Mouse (Mus musculus) adrenal gland, postnatal 36 days (tissue): Measurements from ENCODE around the gene Cdkl4. TPM values are rescaled to one million over a fixed set of nuclear protein-coding genes. Genes with fewer than 3 reads are reported as not detected.

ENCODE experiments used
- DNase-seq, 2 experiments: peaks; one replicate each; pipeline ENCODE4 v3.0.0; 2021; ENCODE audit warnings: mixed read lengths in 1 of 2
- total RNA-seq, 2 experiments: library from RNA; stranded (reverse); gene quantifications; 2 replicates each; pipeline ENCODE4 v1.2.3; 2021

Gene Cdkl4
- total RNA-seq, 2 experiments from 2014 or later, result 0.20 TPM; not detected in 1

- DNase-seq, result peak in 1 of 2 experiments; percentile 32
Measured at GRCm38 (mm10) chr17:80515956-80516355, 61.7 kb downstream of the Cdkl4 start.

GRCm38 (mm10) chr17:80515513-80515912 lies 62.1 kb downstream of the Cdkl4 start:
- DNase-seq, result no peak

- DNase-seq, result no peak
Measured at GRCm38 (mm10) chr17:80513766-80514165, 63.8 kb downstream of the Cdkl4 start.

GRCm38 (mm10) chr17:80510459-80510855 lies 67.2 kb downstream of the Cdkl4 start:
- no peak for DNase-seq

- no peak for DNase-seq
Measured at GRCm38 (mm10) chr17:80509494-80510458, 67.8 kb downstream of the Cdkl4 start.

GRCm38 (mm10) chr17:80505766-80506165 lies 71.8 kb downstream of the Cdkl4 start:
- no peak for DNase-seq

- no peak for DNase-seq
Measured at GRCm38 (mm10) chr17:80505342-80505741, 72.3 kb downstream of the Cdkl4 start.

- no peak for DNase-seq
Measured at GRCm38 (mm10) chr17:80501805-80502172, 75.8 kb downstream of the Cdkl4 start.

- DNase-seq, result no peak
Measured at GRCm38 (mm10) chr17:80501037-80501804, 76.4 kb downstream of the Cdkl4 start.

GRCm38 (mm10) chr17:80500025-80500424 lies 77.6 kb downstream of the Cdkl4 start:
- no peak for DNase-seq

DNA sequence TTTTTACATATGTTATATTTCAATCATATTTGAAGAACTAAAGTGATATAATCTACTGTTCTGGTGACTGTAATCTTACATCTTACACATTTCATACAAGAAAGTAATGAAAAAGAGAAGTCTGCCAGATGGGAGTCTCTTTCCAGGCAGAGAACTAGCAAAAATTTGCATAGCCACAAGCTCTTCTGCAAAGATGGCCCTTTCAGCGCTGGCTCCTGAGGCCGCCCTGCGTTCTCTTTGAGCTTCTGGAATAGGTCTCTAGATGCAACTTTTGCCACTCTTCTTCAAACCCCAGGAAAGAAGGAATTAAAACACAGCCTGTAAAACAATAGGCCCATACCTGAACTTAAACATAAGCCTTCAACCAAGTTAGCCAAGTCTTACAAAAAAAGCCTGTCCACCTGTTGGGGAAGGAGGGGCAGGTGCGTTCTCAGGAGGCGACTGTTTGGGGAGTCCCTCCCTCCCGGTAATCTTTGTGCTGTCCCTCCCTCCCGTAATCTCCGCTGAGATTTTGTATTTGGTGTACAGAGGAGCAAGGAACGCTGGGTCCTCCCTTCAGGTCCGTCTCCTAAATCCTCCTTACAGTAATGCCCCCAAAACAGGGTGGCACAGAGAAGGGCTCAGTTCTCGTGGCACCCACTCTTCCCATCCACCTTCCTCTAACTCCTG lies 78.9 kb downstream of the Cdkl4 start:
- no peak for DNase-seq

DNA sequence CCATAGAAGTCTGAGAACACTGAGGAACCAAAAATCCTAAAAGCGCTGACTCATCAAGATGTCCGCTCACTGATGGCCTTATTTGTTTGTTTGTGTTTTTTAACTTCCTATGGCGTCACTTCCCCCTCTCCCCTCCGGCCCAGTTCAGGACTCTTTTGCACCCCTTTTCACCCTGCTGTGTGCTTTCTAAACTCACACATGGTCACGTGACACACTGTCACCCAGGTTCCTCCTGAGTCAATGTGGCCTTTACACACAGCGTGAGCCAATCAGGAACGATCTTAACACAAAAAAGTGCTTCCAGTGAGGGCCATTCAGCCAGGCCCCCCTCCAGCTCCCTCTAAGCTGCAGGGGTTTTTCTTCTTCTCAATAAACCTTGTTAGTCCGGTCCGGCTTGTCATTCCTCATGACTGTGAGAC lies 80.4 kb downstream of the Cdkl4 start:
- no peak for DNase-seq

GRCm38 (mm10) chr17:80496607-80497170 lies 80.9 kb downstream of the Cdkl4 start:
- DNase-seq, result no peak

DNA sequence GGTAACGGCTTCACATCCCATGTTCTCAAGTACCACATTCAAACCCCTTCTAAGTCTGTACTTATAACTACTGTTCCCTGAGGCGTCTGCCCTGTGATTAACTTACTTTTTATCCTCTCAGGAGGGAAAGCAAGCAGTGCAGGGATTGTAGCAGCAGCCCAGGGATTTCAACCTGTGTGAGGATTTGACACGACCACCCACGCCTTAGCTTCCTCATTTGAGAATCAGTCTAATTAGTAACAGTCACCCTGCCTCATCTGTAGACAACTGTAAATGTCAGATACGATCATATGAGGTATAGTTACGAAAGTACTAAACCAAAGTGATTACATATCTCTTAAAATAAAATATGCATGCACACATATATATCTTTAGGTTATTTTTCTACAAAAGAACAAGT lies 81.4 kb downstream of the Cdkl4 start:
- DNase-seq, result no peak

DNA sequence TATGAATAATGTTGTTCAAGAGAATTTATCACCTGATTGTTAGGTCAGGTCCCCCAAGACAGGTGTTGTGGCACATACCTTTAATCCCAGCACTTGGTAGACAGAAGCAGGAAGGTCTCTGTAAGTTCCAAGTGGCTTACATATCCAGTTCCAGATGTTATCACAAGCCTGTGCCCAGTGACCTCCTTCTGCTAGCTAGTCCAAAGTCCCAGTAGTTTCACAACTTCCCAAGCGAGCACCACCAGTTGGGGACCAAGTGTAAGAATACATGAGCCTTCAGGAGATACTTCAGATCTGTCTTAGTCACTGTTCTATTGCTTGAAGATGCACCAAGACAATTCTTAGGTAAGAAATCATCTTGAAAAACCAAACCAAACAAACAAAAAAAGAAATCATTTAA lies 83.7 kb downstream of the Cdkl4 start:
- no peak for DNase-seq

DNA sequence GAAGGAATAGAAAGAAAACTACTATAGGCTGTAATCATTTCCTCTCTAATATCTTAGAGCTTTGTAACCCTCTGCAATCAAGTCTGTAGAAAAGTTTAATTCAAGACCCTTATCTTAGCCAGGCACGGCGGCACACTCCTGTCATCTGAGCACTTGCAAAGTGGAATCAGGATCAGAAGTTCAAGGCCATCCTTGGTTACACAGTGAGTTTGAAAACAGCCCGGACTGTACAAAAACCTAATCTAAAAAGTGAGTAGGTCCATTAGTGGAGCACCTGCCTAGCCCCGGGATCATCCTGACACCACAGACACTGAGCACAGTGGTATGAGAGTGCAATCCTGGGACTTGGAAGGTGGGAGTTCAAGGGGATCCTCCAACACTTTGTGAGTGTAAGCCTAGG lies 84.8 kb downstream of the Cdkl4 start:
- DNase-seq, result no peak

DNA sequence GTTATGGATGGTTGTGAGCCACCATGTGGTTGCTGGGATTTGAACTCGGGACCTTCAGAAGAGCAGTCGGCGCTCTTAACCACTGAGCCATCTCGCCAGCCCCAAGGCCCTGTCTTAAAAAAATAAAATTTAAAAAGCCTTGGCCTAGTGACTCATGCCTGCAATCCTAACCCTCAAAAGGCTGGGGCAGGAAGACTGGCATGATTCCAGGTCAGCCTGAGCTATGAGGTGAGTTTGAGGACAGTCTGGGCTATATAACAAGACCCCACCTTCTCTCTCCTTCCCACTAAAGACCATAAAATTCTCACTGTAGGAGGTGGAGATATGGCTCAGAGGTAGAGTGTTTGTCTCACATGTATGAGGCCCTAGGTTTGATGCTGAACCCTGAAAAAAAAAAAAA lies 85.3 kb downstream of the Cdkl4 start:
- peak; percentile 67 to 76 for DNase-seq

GRCm38 (mm10) chr17:80490166-80490565 lies 87.4 kb downstream of the Cdkl4 start:
- no peak for DNase-seq

DNA sequence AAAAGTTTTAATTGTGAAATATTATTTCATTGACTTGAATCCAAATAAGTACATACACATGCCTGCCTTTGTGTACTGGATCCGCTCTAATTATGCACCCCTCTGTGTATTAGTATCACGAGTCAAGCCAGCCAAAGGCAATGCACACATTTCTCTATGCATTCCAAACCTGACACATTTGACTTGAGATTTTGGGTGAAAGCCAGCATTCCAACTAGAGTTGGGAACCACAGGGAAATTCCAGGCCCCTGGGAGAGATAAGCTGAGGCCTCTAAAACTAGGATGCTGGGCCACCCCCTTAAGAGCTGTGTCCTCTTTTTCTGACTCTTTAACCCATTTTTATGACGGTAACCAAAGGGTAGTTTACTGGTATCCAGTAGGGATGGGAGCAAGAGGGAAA lies 88.7 kb downstream of the Cdkl4 start:
- DNase-seq, result no peak

DNA sequence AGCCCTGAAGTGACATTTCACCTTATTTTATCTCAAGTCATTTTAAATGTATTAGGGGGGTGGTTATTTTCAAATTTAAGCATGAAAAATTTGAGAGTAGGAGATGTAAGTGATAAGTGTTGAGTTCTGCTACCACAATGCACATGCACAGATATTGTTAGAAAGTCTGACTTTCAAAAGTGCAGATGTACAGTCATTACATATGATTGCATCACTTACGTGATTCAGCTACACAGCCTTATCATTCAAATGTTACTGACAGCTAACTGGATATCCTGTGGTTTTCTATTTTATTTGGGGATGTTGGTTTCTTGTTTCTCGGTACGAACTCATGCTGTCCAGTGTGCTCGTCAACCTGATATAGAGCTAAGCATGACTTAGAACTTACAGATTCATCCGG lies 92.5 kb downstream of the Cdkl4 start:
- DNase-seq, result no peak

DNA sequence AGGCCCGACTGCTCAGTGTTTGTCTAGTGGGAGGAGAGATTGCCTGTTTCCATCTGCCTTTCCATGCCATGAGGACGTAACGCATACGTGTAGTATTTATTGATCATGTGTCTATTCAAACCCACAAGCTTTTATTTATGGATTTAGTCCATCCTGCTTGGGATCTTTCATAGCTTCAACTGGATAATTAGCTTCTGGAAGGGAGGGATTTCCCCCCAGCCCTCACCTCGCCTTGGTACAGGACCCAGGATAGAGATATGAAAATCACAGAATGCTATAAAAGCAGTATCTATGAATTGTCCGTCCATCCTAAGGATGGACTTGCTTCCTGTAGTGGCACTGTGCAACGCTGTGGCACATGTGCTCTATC lies 96.8 kb downstream of the Cdkl4 start:
- no peak for DNase-seq
